Mouse (Mus musculus) kidney, postnatal 10 days (tissue): ENCODE measurements around the gene Kcnk3.

Experiments used
- DNase-seq: peaks from one replicate; pipeline ENCODE4 v3.0.0; 2021; ENCODE audit warnings: mixed read lengths

Gene Kcnk3

DNA sequence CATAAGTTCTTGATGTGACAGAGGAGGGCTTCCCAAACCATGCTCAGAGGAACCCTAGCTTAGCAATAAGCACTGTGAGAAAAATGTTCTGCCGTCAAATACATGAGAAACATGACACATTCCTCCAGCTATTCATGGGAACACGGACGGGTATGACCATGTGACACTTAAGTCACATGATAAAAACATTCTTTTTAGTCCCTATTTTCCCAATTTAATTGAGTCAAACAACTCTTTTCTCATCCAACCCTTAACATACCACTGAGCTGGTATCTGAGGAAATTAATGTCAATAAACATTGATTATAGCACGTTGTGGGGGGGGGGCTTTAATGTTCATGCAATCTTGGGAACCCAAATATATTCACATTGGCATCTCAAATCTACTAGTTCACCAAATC, 27.8 kb downstream of the Kcnk3 start:
- DNase-seq: no peak

DNA sequence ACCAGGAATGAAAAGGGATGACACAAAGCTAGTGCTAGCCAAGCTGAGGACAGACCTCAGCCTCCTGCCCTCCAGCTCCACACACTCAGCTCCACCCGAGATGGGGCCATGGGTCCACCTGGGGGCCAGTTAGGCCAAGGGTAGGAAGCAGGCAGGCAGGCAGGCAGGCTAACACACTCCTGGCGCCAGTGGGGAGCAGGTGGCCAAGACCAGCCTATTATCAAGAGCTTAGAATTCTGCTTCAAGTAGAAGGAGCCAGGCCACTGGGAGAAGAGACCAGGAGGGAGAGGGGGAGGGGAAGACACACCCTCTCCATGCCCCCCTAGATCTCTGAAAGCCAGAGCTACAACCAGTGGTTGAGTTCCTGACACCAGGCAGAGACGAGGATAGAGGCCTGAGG, 28.7 kb downstream of the Kcnk3 start:
- no peak for DNase-seq

DNA sequence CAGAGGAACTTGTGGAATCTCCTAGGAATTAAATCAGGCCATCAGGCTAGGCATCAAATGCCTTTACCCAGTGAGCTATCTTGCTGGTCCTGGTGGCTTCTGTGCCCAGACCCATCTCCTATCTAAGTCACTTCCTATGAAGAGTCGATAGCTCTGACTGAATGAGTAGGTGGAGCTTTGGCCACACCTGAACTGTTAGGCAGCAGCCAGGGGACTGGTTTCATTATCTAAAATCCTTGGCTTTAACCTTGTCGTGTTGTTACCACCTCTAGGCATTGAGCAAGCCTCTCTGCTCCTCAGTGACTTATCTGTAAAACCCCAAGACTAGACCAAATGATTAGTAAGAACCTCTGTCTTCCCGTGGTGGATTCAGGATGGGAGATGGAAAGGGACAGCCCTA, 29.4 kb downstream of the Kcnk3 start:
- DNase-seq: no peak

DNA sequence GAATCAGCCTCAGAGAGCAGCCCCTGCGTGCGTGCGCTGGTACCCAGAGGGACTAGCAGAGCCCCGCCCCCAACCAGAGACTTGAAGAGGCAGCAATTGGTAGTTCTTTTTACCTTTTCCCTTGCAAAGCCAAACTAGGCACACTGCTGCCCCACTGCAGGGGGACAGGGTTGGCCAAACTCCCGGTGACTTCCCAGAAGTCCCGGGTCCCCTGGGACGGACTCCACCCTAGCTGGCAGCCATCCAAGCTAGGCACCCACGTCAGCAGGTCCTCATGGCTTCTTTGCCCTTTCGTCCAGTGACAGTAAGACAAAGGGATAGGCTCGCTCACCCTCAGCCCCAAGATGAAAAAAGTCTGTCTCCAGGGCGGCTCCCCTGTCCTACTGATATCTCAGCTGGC, 29.9 kb downstream of the Kcnk3 start:
- DNase-seq: peak; percentile 66

DNA sequence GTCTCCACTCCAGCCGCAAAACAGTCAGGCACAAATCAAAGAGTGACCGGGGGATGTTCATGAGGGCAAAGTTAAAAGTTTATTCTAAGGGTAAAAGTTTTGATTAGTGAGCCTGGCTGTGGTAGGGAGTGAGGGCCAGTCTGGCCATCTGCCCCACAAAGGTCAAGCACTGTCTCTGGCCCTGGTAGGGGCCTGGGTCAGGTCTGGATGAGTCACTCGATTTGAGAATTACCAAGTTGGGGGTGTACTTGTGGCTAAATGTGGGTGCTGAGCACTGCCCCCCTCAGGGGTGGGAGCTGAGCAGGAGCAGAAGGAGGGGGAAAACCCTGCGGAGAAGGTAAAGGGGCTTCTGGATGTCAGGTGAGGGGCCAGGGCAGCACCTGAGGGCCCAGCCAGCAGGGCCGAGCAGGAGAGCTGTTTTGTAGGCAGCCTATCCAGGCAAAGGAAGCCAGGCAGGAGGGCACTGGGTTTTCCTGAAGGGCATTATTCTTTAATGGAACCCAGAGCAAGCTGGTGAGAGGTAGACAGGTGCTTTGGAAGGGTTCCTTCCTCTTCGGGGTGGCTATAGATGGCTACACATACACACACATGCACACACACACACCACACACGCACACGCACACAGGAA, 30.5 kb downstream of the Kcnk3 start:
- DNase-seq: no peak

DNA sequence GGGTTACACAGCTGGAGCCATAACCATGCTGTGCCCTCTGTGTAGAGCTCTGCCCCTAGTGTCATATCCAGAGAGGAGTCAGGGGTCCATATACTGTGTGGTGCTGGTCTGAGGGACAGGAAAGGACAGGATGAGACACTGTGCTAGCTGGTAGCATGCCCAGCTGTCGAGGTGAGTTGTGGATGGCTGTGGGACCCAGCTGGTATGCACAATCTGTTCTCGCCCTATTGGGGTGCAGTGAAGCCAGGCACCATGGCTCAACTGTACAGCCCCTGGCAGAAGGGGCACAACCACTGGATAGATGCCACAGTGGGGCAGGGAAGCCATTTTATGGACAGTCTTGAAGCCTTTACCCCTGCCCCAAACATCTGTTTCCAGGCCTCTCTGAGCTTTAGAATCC, 31.2 kb downstream of the Kcnk3 start:
- no peak for DNase-seq

DNA sequence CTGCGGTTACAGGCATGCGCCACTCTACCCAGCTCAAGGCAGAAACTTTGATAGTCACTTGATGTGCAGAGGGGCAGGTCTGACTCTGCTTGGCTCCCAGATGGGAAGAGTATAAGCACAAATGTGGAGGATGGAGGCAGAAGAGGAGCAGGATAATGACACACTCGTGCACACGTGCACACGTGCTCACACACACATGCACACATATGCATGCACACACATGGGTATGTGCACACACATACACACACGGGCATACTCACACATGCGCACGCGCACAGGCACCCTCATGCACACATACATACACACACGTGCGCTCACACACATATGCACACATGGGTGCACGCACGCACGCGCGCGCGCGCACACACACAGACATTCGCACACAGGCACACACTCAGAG, 32.6 kb downstream of the Kcnk3 start:
- DNase-seq: no peak

DNA sequence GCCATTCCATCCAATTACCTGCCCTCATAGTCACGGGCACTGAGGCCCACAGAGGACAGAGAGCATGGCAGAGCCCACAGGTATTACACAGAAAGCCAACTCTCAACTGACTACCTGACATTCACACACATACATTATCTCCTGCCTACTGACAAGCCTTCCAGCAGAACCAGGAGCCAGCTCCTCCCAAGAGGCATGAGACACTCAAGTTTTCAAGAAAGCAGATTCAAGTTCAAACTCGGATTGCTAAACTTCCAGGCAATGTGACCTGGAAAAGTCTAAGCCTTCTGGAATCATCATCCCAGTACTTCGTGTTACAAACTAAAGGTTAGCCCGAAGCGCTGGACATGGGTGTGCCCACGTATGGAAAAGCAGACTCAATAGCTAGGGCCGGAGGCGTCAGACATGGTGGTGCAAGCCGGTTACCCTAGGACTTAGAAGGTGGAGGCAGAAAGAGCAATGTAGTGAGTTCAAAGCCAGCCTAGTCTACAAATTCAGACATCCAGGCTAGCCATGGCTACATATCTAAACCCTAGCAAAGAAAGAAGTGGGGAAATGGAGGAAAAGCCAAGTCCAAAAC, 33.3 kb downstream of the Kcnk3 start:
- no peak for DNase-seq

DNA sequence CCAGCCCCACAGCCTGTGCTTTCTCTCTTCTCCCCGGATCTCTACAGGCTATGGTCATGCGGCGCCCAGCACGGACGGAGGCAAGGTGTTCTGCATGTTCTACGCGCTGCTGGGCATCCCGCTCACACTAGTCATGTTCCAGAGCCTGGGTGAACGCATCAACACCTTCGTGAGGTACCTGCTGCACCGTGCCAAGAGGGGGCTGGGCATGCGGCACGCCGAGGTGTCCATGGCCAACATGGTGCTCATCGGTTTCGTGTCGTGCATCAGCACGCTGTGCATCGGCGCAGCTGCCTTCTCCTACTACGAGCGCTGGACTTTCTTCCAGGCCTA, 33.8 kb downstream of the Kcnk3 start:
- DNase-seq: no peak

DNA sequence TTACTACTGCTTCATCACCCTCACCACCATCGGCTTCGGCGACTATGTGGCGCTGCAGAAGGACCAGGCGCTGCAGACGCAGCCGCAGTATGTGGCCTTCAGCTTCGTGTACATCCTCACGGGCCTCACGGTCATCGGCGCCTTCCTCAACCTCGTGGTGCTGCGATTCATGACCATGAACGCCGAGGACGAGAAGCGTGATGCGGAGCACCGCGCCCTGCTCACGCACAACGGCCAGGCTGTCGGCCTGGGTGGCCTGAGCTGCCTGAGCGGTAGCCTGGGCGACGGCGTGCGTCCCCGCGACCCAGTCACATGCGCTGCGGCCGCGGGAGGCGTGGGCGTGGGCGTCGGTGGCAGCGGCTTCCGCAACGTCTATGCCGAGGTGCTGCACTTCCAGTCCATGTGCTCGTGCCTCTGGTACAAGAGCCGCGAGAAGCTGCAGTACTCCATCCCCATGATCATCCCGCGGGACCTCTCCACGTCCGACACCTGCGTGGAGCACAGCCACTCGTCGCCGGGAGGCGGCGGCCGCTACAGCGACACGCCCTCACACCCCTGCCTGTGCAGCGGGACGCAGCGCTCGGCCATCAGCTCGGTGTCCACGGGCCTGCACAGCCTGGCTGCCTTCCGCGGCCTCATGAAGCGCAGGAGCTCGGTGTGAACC, 34.3 kb downstream of the Kcnk3 start:
- peak; percentile 59 for DNase-seq

DNA sequence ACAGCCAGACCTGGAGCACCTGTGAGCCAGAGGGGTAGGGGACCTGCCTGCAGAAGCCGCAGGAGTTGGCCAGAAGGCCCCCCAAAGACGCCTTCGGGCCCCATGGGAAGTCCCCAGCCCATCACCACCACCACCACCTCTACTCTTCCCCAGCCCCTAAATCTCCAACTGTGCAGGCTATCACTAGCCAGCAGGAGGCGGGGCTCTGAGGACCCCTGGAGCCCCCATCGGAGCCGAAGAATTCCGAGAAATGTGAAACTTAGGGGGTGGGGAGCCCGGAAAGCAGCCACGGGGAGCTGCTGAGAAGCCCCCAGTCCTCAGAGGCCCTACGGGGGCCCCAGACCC, 34.8 kb downstream of the Kcnk3 start:
- DNase-seq: no peak

DNA sequence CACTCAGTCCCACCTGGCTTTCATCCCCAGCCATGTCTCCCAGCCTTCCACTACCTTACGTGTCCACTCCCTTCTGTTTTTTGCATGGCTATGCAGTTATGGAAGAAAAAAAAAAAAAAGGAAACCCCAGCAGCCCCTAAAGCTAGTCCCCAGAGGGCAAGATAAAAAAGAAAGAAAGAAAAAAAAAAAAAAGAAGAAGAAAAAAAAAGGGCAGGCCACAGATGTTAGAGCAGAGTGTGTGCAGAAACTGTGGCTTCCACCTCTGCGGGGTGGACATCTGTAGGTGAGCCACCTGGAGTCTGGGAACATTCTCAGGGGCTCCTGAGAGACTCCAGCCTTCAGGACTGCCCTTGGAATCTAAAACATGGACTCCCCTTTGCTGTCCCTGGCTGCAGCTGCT, 35.4 kb downstream of the Kcnk3 start:
- no peak for DNase-seq

DNA sequence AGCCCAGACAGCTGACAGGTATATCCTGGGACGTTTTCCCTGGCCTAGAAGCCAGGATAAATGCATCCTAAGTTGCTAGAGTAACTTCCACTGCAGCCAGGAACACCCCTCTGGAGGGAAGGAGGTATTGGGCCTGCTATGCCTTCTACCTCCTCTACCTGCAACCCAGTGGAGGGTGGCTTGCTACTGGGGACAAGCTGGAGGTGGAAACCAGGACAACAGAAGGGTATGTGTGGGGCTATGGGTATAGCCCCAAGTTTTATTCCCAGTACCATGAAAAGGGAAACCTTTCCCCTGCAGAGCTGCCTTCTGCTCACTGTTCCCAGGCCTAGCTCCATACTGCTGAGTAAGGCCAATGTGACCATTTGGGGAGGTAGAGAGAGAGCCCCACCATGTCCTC, 36.3 kb downstream of the Kcnk3 start:
- no peak for DNase-seq

DNA sequence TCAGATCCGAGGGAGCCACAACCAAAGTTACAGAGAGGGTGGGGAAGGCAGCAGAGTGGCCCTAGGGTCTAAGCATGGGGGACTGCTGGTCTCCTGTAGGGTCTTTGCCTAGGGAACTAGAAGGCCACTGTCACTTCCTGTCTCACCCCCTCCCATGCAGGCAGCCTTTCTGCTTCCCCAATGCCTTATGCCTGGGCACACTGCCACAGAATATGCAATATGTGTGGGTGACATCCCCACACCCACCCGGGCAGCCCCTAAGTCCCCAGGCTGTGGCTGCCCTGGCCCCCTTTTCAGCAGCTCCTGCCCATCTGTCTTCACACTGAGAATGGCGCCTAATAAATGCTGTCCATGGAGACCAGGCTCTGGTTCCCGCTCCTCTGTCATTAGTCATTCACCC, 36.9 kb downstream of the Kcnk3 start:
- no peak for DNase-seq

DNA sequence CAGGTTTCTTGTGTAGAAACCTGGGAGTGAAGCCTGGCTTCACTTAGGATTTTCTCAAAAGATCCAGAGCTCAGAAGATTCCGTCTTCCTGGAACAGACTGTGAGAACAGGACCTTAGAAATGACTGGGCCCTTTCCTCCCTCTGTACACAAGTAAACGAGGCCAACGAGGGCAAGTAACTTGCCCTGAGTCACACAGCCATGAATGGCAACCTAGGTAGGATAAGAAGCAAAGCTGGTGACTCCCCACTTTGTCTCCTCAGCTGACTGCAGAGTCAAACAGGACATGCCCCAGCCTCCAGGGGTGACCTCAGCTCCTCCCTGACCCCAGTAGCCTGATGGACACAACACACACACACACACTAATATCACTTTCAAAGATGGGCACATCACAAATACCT, 37.4 kb downstream of the Kcnk3 start:
- no peak for DNase-seq

DNA sequence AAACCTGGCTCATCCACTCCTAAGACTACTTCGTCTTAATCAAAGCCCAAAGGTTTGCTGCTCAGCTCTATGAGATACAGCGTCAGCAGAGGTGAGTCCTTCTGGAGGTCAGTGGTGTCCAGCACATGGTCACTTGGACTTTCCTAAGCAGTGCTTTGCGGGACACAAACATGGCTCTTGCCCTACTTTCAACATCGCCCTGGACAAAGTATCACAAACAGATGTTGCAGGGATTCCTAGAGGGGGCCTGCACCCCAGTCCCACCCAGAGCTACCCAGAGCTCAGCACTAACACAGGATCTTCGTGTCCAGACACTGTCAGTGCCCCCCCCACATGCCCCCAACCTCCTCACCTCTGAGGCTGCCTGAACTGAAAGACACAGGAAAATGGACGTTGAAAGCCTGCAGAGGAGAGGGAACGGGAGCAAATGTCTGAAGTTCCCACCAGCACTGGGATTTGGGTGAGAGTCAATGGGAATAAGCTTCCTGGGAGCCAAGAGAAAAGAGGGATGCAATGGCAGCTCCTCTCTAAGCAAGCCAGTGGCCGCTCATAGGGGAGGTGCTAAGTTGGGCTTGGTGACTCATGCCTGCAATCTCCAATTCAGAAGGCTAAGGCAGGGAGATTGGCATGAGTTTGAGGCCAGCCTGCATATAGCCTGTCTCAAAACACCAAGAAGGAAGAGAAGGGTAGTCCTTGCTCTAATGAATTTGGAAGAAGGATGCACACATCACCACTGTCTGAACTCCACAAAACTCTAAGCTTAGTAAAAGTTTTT, 38.5 kb downstream of the Kcnk3 start:
- no peak for DNase-seq

DNA sequence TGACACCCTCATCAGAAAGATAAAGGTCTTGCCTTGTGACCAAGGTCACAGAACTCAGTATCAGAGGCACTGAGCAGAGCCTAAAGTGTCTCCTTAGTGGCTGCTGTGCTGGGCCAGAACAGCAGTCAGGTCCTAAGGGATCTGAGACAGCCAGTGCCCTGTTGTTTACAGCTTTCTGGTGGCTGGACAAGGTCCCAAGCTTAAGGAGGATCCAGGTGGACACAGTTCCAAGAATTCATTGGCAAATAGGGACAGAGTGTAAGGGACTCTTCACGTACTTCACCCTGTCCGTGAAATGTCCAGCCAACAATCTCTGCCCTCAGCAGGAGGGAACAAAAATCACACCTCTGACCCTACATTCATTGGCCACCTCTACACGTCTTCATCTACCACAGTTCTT, 40.5 kb downstream of the Kcnk3 start:
- DNase-seq: no peak

DNA sequence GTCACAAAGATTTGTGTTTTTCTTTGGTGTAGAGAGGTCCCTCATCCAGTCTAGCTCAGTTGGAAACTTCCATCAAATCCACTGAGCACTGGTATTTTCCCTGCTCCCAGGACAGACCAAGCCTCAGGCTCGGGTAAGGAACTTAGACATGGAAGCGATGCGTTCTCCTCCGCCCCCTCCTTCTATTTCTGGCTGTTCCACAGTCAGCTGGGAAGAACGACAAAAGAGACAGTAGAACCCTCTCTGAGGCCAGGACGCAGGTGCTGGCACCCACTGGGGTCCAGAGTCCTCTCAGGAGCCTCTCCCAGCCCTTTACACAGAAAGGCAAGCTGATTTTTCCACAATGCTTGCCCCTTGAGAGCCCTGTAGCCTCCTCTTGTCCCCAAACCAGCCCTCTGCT, 42.4 kb downstream of the Kcnk3 start:
- no peak for DNase-seq

DNA sequence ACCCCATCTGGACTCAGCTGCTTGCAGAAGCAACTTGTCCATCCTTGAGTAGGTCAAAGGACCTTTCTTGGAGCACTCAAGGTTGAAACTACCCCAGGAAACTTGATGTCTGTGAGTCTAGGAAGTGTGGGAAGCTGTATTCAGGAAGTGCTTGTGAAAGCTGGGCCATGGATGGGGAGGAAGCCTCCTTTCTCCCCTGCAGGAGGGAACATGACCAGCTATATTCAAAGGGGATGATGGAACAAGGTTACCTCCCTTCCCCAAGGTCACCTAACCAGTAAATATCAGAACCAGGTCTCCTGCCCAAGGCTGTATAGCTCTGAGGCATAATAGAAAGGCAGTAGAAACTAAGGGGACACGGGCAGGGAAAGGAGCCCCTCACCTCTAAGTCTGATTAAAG, 44.2 kb downstream of the Kcnk3 start:
- no peak for DNase-seq

DNA sequence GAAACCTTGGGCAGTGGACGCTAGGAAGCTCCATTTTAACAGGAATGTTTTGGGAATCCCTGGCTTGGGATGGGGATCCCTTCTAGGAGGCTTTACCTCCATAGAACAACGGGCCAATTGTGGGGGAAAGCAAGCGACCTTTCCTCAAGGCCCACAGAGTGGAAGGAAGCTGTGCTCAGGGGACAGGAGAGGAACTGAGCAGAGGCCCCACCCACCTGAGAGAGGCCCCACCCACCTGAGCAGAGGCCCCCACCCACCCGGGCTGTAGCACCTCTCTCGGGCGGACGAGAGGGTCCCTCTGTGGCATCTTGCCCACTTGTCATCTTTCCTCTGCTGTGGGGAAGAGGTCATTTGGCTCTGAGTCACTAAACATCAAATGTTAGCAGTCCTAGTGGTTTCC, 49.0 kb downstream of the Kcnk3 start:
- DNase-seq: no peak

DNA sequence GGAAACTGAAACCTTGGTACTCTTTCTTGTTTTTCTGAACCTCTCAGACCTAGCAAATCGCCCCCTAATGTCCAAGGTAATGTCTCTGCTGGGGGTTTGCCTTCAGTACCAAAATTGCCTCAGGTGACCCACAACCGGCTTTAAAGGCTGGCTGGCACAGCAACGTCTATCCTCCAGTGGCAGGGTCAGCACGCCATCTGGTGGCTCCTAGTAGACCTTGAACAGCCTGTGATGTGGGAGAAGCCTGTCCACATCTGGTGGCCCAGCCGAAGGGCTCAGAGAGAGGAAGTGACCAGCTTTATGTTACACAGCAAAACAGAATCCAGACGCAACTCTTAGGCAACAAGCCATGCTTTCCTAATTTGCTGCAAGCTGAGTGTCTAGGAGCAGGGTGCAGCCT, 50.1 kb downstream of the Kcnk3 start:
- DNase-seq: peak; percentile 91

DNA sequence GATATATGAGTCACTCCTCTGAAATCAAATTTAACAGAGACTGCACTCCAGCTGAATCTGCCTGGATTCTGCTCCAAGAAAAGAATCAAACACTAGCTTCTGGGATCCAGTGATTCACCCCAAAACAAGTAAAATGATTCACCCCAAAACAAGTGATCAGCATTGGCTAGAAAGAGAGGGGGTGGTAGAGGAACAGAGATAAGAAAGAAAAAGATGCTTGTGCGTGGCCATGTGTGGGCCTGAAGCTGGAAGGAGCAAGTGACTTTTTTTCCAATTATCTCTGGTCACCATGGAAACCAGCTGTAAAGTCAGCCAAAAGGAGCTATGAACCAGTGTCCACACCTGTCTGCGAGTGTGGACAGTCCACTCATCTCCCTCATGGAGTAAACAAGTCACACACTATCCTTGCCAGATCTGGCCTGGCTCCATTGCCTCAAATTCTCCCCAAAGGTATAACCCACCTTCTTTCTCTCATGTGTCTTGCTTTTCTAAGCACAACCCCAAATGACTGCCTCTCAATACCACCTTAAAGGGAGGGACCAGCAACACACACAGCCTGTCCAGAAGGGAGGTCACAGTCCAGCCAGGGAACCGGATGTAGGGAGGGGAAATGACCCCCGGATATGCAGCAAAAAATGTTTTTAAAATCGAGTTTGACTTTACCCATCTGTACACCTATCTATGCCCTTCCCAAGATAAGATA, 55.7 kb downstream of the Kcnk3 start:
- DNase-seq: peak; percentile 33

DNA sequence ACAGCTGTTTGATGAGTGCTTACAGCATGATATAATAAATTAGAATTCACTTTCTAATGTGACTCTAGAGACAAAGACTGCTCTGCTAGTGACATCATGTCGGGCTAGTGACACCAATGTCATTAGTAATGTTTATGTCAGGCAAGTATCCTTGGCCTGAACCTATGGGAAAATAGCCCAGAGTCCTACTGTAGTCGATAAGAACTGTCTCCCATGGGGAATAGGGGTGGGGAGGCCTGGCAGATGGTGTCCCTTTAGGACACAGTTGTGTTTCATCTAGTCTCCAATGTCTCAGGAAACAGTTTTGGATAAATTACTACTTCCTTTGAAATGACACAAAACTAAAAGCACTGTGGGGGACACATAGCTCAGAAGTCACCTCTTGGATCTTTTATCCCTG, 58.1 kb downstream of the Kcnk3 start:
- peak; percentile 83 for DNase-seq

DNA sequence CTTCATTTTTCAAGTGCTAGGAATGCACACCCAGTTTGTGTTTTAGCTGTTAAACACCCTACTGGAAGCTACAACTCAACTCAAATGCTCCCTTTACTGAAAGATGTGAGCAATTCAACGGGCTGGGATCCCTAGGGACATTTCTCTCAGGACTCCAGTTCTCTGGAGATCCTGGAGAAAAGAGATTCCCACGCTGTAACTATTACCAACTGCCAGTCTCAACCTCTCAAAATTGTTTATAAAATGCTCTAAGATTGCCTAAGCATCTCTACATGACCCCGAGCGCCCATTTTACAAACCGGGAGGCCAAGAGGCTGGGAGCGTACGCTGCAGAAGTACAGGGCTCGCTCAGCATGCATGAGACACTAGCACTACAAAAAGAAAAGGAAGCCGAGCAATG, 59.4 kb downstream of the Kcnk3 start:
- DNase-seq: no peak
